Mouse (Mus musculus): Measurements from ENCODE around the gene Krtap2-4.

Gene Krtap2-4

GRCm38 (mm10) chr11:99583245-99583704, 31.4 kb downstream of the Krtap2-4 start, which contains the start of gene Krtap1-4:
Gene Krtap1-4, minus strand, starts transcription at chr11:99583654.
- DNase-seq (ENCODE audit: low read depth, low spot score): no peak

- no peak for DNase-seq (ENCODE audit: low read depth, low spot score)
These were observed 33.1 kb downstream of the Krtap2-4 start for GRCm38 (mm10) chr11:99581564-99581963.

GRCm38 (mm10) chr11:99581051-99581450, 33.6 kb downstream of the Krtap2-4 start:
- no peak for DNase-seq (ENCODE audit: low read depth, low spot score)

GRCm38 (mm10) chr11:99580636-99581035, 34.0 kb downstream of the Krtap2-4 start, which contains the start of gene Krtap1-5:
Gene Krtap1-5, minus strand, starts transcription at chr11:99581016.
- DNase-seq (ENCODE audit: low read depth, low spot score): no peak

GRCm38 (mm10) chr11:99574106-99574505, 40.5 kb downstream of the Krtap2-4 start:
- peak; percentile 76 for DNase-seq (ENCODE audit: low read depth, low spot score)

GRCm38 (mm10) chr11:99573164-99573563, 41.5 kb downstream of the Krtap2-4 start:
- no peak for DNase-seq (ENCODE audit: low read depth, low spot score)

GRCm38 (mm10) chr11:99566530-99566929, 48.1 kb downstream of the Krtap2-4 start, which contains the start of gene Krtap3-1:
Gene Krtap3-1, minus strand, starts transcription at chr11:99566630.
- DNase-seq (ENCODE audit: low read depth, low spot score): no peak
